ENCODE assay signal across 8 mouse cellular contexts in genomic region chr5:52833005-52833404, GRCm38 (mm10). TPM values are rescaled to one million over a fixed set of nuclear protein-coding genes. Genes with fewer than 3 reads are reported as not detected.
DNase-seq lines count a peak whose midpoint lies in the region; ATAC-seq and TF ChIP-seq lines count a peak whose summit lies in the region.

No protein-coding gene starts in this region.

- peaks cover 22% of the 10 kb centered on the region for H3K36me3 ChIP-seq in embryonic facial prominence, embryonic 14.5 days (ENCODE audit: control insufficient read depth, insufficient read depth, low read length)
- peaks cover 10% of the 10 kb centered on the region for H3K36me3 ChIP-seq in hindbrain, embryonic 15.5 days
- H3K36me3 ChIP-seq in lung, embryonic 14.5 days (ENCODE audit: insufficient read depth) = peaks cover 22% of the 10 kb centered on the region
- peaks cover 8% of the 10 kb centered on the region; the same call in 1 of the 2 replicates for H3K36me3 ChIP-seq in stomach, embryonic 15.5 days

- H3K4me2 ChIP-seq in embryonic facial prominence, embryonic 14.5 days (ENCODE audit: low read depth, low read length) = peak overlapping the region; percentile 85
- H3K4me2 ChIP-seq in hindbrain, embryonic 15.5 days = peak overlapping the region; percentile 87
- H3K4me2 ChIP-seq in lung, embryonic 14.5 days = peak overlapping the region; percentile 73
- H3K4me2 ChIP-seq in stomach, embryonic 15.5 days = peak overlapping the region; percentile 50

- no peak for TF ChIP-seq CTCF in lung, embryonic 14.5 days (IDR thresholded peaks at IDR 0.05; ENCODE audit: low read depth)

- DNase-seq in cerebellum, adult 11-12 months = peak; percentile 39
- DNase-seq in cerebellum, postnatal 4 days (ENCODE audit: low spot score in 2 of 2) = no peak
- DNase-seq in CD4-positive helper T cell, adult 2 months (ENCODE audit: low read depth, low spot score) = peak; percentile 57
- DNase-seq in embryonic facial prominence, embryonic 14.5 days (ENCODE audit: low spot score) = no peak
- DNase-seq in lung, embryonic 14.5 days = no peak
- DNase-seq in right cerebral cortex, postnatal 36 days (ENCODE audit: low spot score in 2 of 2) = no peak

- H3K9ac ChIP-seq in embryonic facial prominence, embryonic 14.5 days (ENCODE audit: low read depth, low read length) = peak overlapping the region; percentile 50
- H3K9ac ChIP-seq in hindbrain, embryonic 15.5 days = peak overlapping the region; percentile 96
- peak overlapping the region; percentile 38 for H3K9ac ChIP-seq in lung, embryonic 14.5 days
- no peak overlapping the region; the same call in 1 of the 2 replicates for H3K9ac ChIP-seq in stomach, embryonic 15.5 days

- peak overlapping the region; percentile 87 for H3K4me3 ChIP-seq in embryonic facial prominence, embryonic 14.5 days (ENCODE audit: low read depth, low read length)
- peak overlapping the region; percentile 89 for H3K4me3 ChIP-seq in hindbrain, embryonic 15.5 days
- H3K4me3 ChIP-seq in lung, embryonic 14.5 days (ENCODE audit: low read depth, low read length) = peak overlapping the region; percentile 79
- peak overlapping the region; percentile 72 for H3K4me3 ChIP-seq in stomach, embryonic 15.5 days (replicated peaks)

- no peaks in the 10 kb centered on the region for H3K27me3 ChIP-seq in embryonic facial prominence, embryonic 14.5 days (replicated peaks; ENCODE audit: control insufficient read depth, insufficient read depth, low read length)
- H3K27me3 ChIP-seq in hindbrain, embryonic 15.5 days = no peaks in the 10 kb centered on the region
- no peaks in the 10 kb centered on the region for H3K27me3 ChIP-seq in lung, embryonic 14.5 days (ENCODE audit: insufficient read depth, low read length)
- no peaks in the 10 kb centered on the region for H3K27me3 ChIP-seq in stomach, embryonic 15.5 days (replicated peaks)

- H3K9me3 ChIP-seq in embryonic facial prominence, embryonic 14.5 days (ENCODE audit: control insufficient read depth, low read length) = 0 out of 2 replicates have a peak, but pooled peaks cover 4% of the 10 kb centered on the region
- H3K9me3 ChIP-seq in hindbrain, embryonic 15.5 days = no peaks in the 10 kb centered on the region
- H3K9me3 ChIP-seq in lung, embryonic 14.5 days (ENCODE audit: low read depth, low read length) = no peaks in the 10 kb centered on the region
- no peaks in the 10 kb centered on the region for H3K9me3 ChIP-seq in stomach, embryonic 15.5 days

- no peak for ATAC-seq in embryonic facial prominence, embryonic 14.5 days (ENCODE audit: low read depth)
- ATAC-seq in hindbrain, embryonic 15.5 days (ENCODE audit: low FRiP score, low read depth) = no peak
- ATAC-seq in lung, embryonic 14.5 days (ENCODE audit: insufficient read depth) = no peak
- no peak for ATAC-seq in stomach, embryonic 15.5 days (ENCODE audit: insufficient read depth, low FRiP score, low read depth)

- peak overlapping the region; percentile 94 for H3K27ac ChIP-seq in embryonic facial prominence, embryonic 14.5 days (replicated peaks; ENCODE audit: low read depth, low read length)
- peak overlapping the region; percentile 90 for H3K27ac ChIP-seq in hindbrain, embryonic 15.5 days (replicated peaks)
- H3K27ac ChIP-seq in lung, embryonic 14.5 days (ENCODE audit: low read depth) = peak overlapping the region; percentile 88
- H3K27ac ChIP-seq in stomach, embryonic 15.5 days = peak overlapping the region; percentile 92

- peaks cover 9% of the 10 kb centered on the region for H3K4me1 ChIP-seq in embryonic facial prominence, embryonic 14.5 days (ENCODE audit: control insufficient read depth, insufficient read depth, low read length)
- H3K4me1 ChIP-seq in hindbrain, embryonic 15.5 days (replicated peaks) = peaks cover 28% of the 10 kb centered on the region
- peaks cover 11% of the 10 kb centered on the region for H3K4me1 ChIP-seq in lung, embryonic 14.5 days (ENCODE audit: insufficient read depth)
- peaks cover 11% of the 10 kb centered on the region for H3K4me1 ChIP-seq in stomach, embryonic 15.5 days

RNA-seq across cellular contexts. Expression of gene Anapc4, which starts 0.8 kb away (rescaled TPM):
- 103 and 118 TPM in 2 replicates for polyA plus RNA-seq in embryonic facial prominence, embryonic 14.5 days (2014; fragmentation: Nextera tagmentation; extraction: Ambion mirVana)
- 99.4 and 104 TPM in 2 replicates for polyA plus RNA-seq in hindbrain, embryonic 15.5 days (2015; fragmentation: Nextera tagmentation; extraction: Ambion mirVana)
- polyA plus RNA-seq in lung, embryonic 14.5 days (2014; fragmentation: Nextera tagmentation; extraction: Ambion mirVana) = 123 and 131 TPM in 2 replicates
- 86.1 and 92.0 TPM in 2 replicates for polyA plus RNA-seq in stomach, embryonic 15.5 days (2015; fragmentation: Nextera tagmentation; extraction: Ambion mirVana)

RNA-seq across cellular contexts. Expression of gene Zcchc4, which starts 57.8 kb away (rescaled TPM):
- polyA plus RNA-seq in embryonic facial prominence, embryonic 14.5 days (2014; fragmentation: Nextera tagmentation; extraction: Ambion mirVana) = 9.7 and 12.9 TPM in 2 replicates
- 10.7 and 11.7 TPM in 2 replicates for polyA plus RNA-seq in hindbrain, embryonic 15.5 days (2015; fragmentation: Nextera tagmentation; extraction: Ambion mirVana)
- 16.1 and 17.5 TPM in 2 replicates for polyA plus RNA-seq in lung, embryonic 14.5 days (2014; fragmentation: Nextera tagmentation; extraction: Ambion mirVana)
- 13.0 and 14.7 TPM in 2 replicates for polyA plus RNA-seq in stomach, embryonic 15.5 days (2015; fragmentation: Nextera tagmentation; extraction: Ambion mirVana)

Comparison
In these comparisons a context has a peak if more than half of its experiments do, and no peak if none do; other contexts are left out.
1. DNase-seq: peak in cerebellum, adult 11-12 months (single experiment) and CD4-positive helper T cell, adult 2 months (single experiment); none in cerebellum, postnatal 4 days (0 of 2), embryonic facial prominence, embryonic 14.5 days (single experiment), lung, embryonic 14.5 days (single experiment) and right cerebral cortex, postnatal 36 days (0 of 2).
2. Peak in every context shown above with its lines, with median percentiles within 50 percentile points of each other: H3K27ac ChIP-seq, H3K4me2 ChIP-seq and H3K4me3 ChIP-seq.